Mouse (Mus musculus) liver, embryonic 11.5 days (tissue): Measurements from ENCODE around the gene Asb7. TPM values are rescaled to one million over a fixed set of nuclear protein-coding genes. Genes with fewer than 3 reads are reported as not detected.

ENCODE experiments used
- ATAC-seq: fragments of 200-750 bp; cut with Nextera tagmentation; replicated peaks from 2 replicates; pipeline ENCODE4 v1.8.0; 2017; ENCODE audit warnings: moderate number of reproducible peaks, mild to moderate bottlenecking, moderate TSS enrichment, moderate library complexity; ENCODE audit not compliant: low FRiP score
- DNase-seq: peaks from one replicate; pipeline ENCODE4 v3.0.0-alpha.2; 2017; ENCODE audit warnings: low spot score
- H3K27ac ChIP-seq: fragments of 300-500 bp; sonication (generic); 2 replicates; pipeline ENCODE4 v1.5.1; 2014; ENCODE audit warnings: mild to moderate bottlenecking, low read depth, low read length, control low read depth
- H3K27me3 ChIP-seq: fragments of 300-500 bp; sonication (generic); replicated peaks from 2 replicates; pipeline ENCODE4 v1.6.1; 2014; ENCODE audit warnings: low read length, mixed read lengths; ENCODE audit not compliant: control insufficient read depth, insufficient read depth
- H3K36me3 ChIP-seq: fragments of 300-500 bp; sonication (generic); 2 replicates; pipeline ENCODE4 v1.6.1; 2014; ENCODE audit warnings: mild to moderate bottlenecking, low read length, moderate library complexity, mixed read lengths; ENCODE audit not compliant: control insufficient read depth, insufficient read depth
- H3K4me1 ChIP-seq: fragments of 300-500 bp; sonication (generic); replicated peaks from 2 replicates; pipeline ENCODE4 v1.6.1; 2014; ENCODE audit warnings: low read length, mixed read lengths; ENCODE audit not compliant: control insufficient read depth, insufficient read depth
- H3K4me2 ChIP-seq: fragments of 300-500 bp; sonication (generic); 2 replicates; pipeline ENCODE4 v1.6.1; 2014; ENCODE audit warnings: mild to moderate bottlenecking, control low read depth, moderate library complexity
- H3K4me3 ChIP-seq: fragments of 300-500 bp; sonication (generic); 2 replicates; pipeline ENCODE4 v1.5.1; 2014; ENCODE audit warnings: low read depth, low read length, control low read depth
- H3K9ac ChIP-seq: fragments of 300-500 bp; sonication (generic); 2 replicates; pipeline ENCODE4 v1.6.1; 2014; ENCODE audit warnings: low read depth, low read length, control low read depth
- H3K9me3 ChIP-seq: fragments of 300-500 bp; sonication (generic); 2 replicates; pipeline ENCODE4 v1.6.1; 2016; ENCODE audit warnings: low read length, inconsistent platforms, mixed read lengths; ENCODE audit not compliant: control insufficient read depth
- WGBS: fragments of 180-500 bp; shearing (Covaris S2); extraction: QIAGEN DNeasy Blood & Tissue Kit; methylation state at CpG from one replicate; pipeline ENCODE4 v1.1.7; 2014; 5-methylcytosine and 5-hydroxymethylcytosine counted together
- polyA plus RNA-seq: library from polyadenylated mRNA; unstranded; fragments of >200 nt; fragmentation: Nextera tagmentation; extraction: Ambion mirVana; gene quantifications from 2 replicates; pipeline ENCODE4 v1.2.1, GENCODE M21; 2014

Asb7 gene
- polyA plus RNA-seq, 1 experiment from 2014 or later: 13.1 TPM

- Histone ChIP-seq H3K27me3 (no peaks in the 10 kb centered on the region), H3K4me1 (0 out of 2 replicates have a peak, but pooled peaks cover 3% of the 10 kb centered on the region), H3K36me3 (no peaks in the 10 kb centered on the region), H3K27ac (no peak overlapping the region), H3K4me3 (no peak overlapping the region), H3K4me2 (no peak overlapping the region), H3K9ac (no peak overlapping the region), H3K9me3 (no peaks in the 10 kb centered on the region)
- DNase-seq: no peak
- 74% methylated on average over 12 of the region's 12 CpGs for WGBS
- no peak for ATAC-seq
Observed at GRCm38 (mm10) chr7:66600622-66601610, 88.5 kb downstream of the Asb7 start.

GRCm38 (mm10) chr7:66600126-66600525 lies 89.3 kb downstream of the Asb7 start:
- Histone ChIP-seq H3K27me3 (no peaks in the 10 kb centered on the region), H3K4me3 (no peak overlapping the region), H3K9me3 (no peaks in the 10 kb centered on the region), H3K36me3 (no peaks in the 10 kb centered on the region), H3K27ac (no peak overlapping the region), H3K4me2 (no peak overlapping the region), H3K9ac (no peak overlapping the region), H3K4me1 (0 out of 2 replicates have a peak, but pooled peaks cover 3% of the 10 kb centered on the region)
- 82% methylated on average over 3 of the region's 3 CpGs for WGBS
- no peak for ATAC-seq
- DNase-seq: no peak

GRCm38 (mm10) chr7:66597900-66598299 lies 91.5 kb downstream of the Asb7 start:
- H3K4me3 ChIP-seq: no peak overlapping the region
- ATAC-seq (no peak), DNase-seq (no peak)
- H3K9ac ChIP-seq: no peak overlapping the region
- H3K27me3 ChIP-seq: no peaks in the 10 kb centered on the region
- H3K9me3 ChIP-seq: no peaks in the 10 kb centered on the region
- 0 out of 2 replicates have a peak, but pooled peaks cover 3% of the 10 kb centered on the region for H3K4me1 ChIP-seq
- H3K27ac ChIP-seq: no peak overlapping the region
- H3K4me2 ChIP-seq: no peak overlapping the region
- H3K36me3 ChIP-seq: no peaks in the 10 kb centered on the region
- 96% methylated on average over 3 of the region's 3 CpGs for WGBS

Other genes with a start within 250 kb of the Asb7 start
- gene Lins1, start 293 bp upstream of the Asb7 start, polyA plus RNA-seq: 14.5 and 16.0 TPM in 2 replicates
- gene Cers3, start 53.9 kb upstream of the Asb7 start, polyA plus RNA-seq: 0.27 and 0.40 TPM in 2 replicates
- 1.5 and 2.2 TPM in 2 replicates for gene Adamts17, start 150.1 kb upstream of the Asb7 start, polyA plus RNA-seq